Mouse (Mus musculus): ENCODE data around the gene Sp3. TPM values are rescaled to one million over a fixed set of nuclear protein-coding genes. Genes with fewer than 3 reads are reported as not detected.
"Not testable (repeated sequence)": the region's sequence is repeated elsewhere in the genome, so short reads cannot be mapped to it uniquely, and the experiment has no call there.

The Sp3 gene
- 33.3 and 36.1 TPM in 2 replicates for polyA plus RNA-seq (2015; fragmentation: Nextera tagmentation; extraction: Ambion mirVana)

DNA sequence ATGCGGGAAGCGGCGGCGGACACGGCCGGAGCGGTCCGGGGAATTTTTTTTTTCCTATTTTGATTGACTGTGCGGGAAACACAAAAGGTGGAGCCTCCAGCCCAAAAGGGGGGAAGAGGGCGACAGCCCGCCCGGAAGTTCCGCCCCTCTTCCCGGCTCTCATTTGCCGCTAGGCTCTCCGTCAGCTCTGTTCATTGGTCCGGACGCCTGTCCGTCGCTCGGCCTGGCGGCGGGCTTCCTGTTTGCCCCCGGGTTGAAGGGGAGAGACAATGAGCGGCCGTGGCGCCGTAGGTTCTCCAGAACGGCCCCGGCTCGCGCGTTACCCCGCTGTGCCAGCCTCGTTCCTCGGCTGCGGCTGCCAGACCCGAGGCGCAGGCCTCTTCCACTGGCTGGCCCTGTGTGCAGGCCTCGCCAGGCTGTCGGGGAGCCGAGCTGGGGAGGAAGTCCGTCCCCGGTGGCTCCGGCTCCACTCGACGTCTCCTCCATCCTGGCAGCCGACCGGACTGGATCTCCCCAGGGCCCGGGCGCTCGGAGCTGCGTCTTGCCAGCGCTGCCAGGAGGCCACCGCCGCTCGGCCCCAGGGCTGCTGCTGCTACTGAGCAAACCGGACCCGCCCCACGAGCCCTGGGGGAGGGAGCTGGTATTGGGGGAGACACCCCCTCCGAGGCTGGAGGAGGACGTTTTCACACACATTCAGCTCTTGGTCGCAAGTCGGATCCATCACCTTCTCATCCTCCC lies at the start of gene Sp3:
Gene Sp3 (minus strand): TSS at position 110 of the 738 bp plus-strand sequence.
- 0% methylated on average over 57 of the region's 64 CpGs for WGBS
- H3K4me3 ChIP-seq: peak within 1 kb of the TSS; percentile 100
- peak within 1 kb of the TSS; percentile 75 for H3K4me2 ChIP-seq
- ATAC-seq (ENCODE audit: low FRiP score, low read depth): peak; percentile 94
- H3K36me3 ChIP-seq: no peaks in the 10 kb centered on the region
- H3K4me1 ChIP-seq (replicated peaks): peaks cover 28% of the 10 kb centered on the region
- peak within 1 kb of the TSS; percentile 100 for H3K27ac ChIP-seq (replicated peaks)
- H3K9ac ChIP-seq: peak within 1 kb of the TSS; percentile 100
- no peaks in the 10 kb centered on the region for H3K27me3 ChIP-seq
- no peaks in the 10 kb centered on the region for H3K9me3 ChIP-seq

DNA sequence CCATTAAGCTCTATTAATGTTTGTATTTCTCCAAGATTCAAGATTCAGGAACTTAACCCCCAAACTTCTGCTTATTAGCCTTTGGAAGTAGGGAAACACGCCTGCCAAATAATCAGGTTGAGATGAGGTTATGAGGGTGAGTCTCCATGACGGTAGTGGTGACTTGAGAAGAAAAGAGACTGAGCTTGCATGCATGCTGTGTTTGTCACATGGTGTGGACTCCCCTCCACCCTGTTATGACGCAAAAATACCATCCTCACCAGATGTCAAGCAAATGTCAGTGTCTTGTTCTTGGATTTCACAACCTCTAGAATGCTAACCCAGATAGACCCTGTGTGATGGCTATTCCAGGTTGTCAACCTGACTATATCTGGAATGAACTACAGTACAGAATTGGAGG lies 49.6 kb upstream of the Sp3 start:
- Histone ChIP-seq H3K9me3 (no peaks in the 10 kb centered on the region), H3K9ac (no peak overlapping the region), H3K36me3 (no peaks in the 10 kb centered on the region), H3K4me1 (replicated peaks) (no peaks in the 10 kb centered on the region), H3K27ac (replicated peaks) (no peak overlapping the region), H3K4me3 (no peak overlapping the region), H3K4me2 (no peak overlapping the region), H3K27me3 (no peaks in the 10 kb centered on the region)
- 92% methylated on average over 3 of the region's 3 CpGs for WGBS
- no peak for ATAC-seq (ENCODE audit: low FRiP score, low read depth)

GRCm38 (mm10) chr2:73028019-73028418 lies 47.8 kb upstream of the Sp3 start:
- H3K9ac ChIP-seq: no peak overlapping the region
- no peaks in the 10 kb centered on the region for H3K9me3 ChIP-seq
- H3K4me3 ChIP-seq: no peak overlapping the region
- H3K4me1 ChIP-seq (replicated peaks): no peaks in the 10 kb centered on the region
- ATAC-seq (ENCODE audit: low FRiP score, low read depth): no peak
- no peak overlapping the region for H3K4me2 ChIP-seq
- WGBS: 90% methylated on average over 3 of the region's 3 CpGs
- no peak overlapping the region for H3K27ac ChIP-seq (replicated peaks)
- H3K36me3 ChIP-seq: no peaks in the 10 kb centered on the region
- H3K27me3 ChIP-seq: no peaks in the 10 kb centered on the region

DNA sequence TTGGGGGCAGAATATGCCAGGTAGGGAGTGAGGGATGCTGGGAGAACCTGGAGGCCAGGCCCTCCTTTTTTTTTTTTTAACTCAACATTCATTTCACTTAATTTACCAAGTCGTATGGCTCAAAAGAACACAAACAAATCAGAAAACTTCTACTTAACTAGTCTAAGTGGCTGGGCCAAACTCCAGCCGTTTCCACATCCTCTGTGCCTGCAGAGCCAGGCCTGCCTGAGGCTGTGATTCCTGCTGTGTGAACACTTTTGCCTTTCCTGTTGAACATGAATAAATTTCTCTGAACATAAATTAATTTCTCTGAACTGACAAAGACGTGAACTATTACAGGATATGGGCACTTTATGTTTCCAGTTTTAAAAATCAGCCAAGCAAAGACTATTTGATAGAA lies 46.9 kb upstream of the Sp3 start:
- no peak overlapping the region for H3K27ac ChIP-seq (replicated peaks)
- no peak overlapping the region for H3K4me3 ChIP-seq
- no peaks in the 10 kb centered on the region for H3K4me1 ChIP-seq (replicated peaks)
- no peak overlapping the region for H3K9ac ChIP-seq
- no peak for ATAC-seq (ENCODE audit: low FRiP score, low read depth)
- no peaks in the 10 kb centered on the region for H3K27me3 ChIP-seq
- H3K4me2 ChIP-seq: no peak overlapping the region
- H3K9me3 ChIP-seq: no peaks in the 10 kb centered on the region
- WGBS: 53% methylated on average over 3 of the region's 3 CpGs
- H3K36me3 ChIP-seq: no peaks in the 10 kb centered on the region

- Histone ChIP-seq H3K4me2 (no peak overlapping the region), H3K9me3 (no peaks in the 10 kb centered on the region), H3K4me3 (no peak overlapping the region), H3K27me3 (no peaks in the 10 kb centered on the region), H3K36me3 (no peaks in the 10 kb centered on the region), H3K4me1 (replicated peaks) (no peaks in the 10 kb centered on the region), H3K9ac (no peak overlapping the region), H3K27ac (replicated peaks) (no peak overlapping the region)
- ATAC-seq (ENCODE audit: low FRiP score, low read depth): no peak
- WGBS: 53% methylated on average over 6 of the region's 6 CpGs
Measured at GRCm38 (mm10) chr2:73023803-73024202, 43.6 kb upstream of the Sp3 start.

DNA sequence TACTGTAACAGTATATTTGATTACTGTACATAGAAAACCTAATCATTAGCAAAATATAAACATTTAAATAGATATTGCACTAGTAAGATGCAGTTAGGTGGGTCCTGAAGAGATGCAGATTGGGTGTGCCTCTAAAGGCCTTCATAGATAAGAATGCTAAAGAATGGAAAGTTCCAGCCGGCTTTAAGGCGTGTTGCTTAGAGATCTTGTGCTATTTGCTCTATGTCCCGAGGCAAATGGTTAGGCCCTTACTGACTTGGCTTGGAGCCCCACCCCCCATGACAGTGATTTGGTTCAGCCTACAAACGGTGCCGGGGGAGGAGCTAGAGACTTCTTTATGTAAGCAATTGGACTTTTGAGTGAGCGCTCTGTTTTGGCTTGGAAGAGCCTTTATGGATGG lies 40.8 kb upstream of the Sp3 start:
- Histone ChIP-seq H3K27me3 (no peaks in the 10 kb centered on the region), H3K36me3 (no peaks in the 10 kb centered on the region), H3K9ac (no peak overlapping the region), H3K4me1 (replicated peaks) (no peaks in the 10 kb centered on the region), H3K4me2 (no peak overlapping the region), H3K4me3 (no peak overlapping the region), H3K27ac (replicated peaks) (no peak overlapping the region), H3K9me3 (no peaks in the 10 kb centered on the region)
- no peak for ATAC-seq (ENCODE audit: low FRiP score, low read depth)
- 85% methylated on average over 6 of the region's 6 CpGs for WGBS

DNA sequence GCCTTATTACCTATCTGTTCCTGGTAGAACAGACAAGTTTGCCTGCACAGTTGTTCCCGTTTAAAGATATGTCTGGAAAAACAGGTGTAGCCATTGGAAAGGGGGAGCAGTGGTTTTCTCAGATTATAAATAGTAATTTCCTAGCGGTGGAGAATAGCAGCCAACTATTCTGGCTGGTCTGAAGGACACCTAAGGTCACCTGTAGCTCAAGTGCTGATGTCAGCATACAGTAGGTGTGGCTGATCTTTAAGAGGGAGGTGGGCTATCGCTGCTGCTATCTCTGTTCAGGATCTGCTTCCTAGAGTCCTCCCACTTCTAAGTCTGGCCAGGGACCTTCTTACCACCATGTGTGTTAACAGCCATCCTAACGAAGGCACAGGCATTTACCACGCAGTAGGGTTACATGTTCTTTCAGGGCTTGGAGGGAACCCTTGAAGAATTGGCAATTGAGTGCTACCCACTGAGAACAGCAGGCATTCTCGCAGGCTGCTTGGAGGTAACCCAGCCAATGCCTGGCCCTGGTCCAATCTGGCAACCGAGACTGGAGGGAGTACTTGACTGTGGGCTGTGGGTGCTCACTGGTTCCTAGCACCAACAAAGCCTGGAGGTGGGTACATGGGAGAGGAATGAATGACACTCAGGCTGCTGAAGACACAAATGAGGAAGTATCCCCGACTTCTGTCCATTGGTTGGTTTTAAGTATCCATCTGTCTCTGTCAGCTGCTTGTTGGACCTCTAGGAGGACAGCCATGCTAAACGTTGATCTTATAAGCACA lies 39.3 kb upstream of the Sp3 start:
- Histone ChIP-seq H3K4me2 (no peak overlapping the region), H3K4me3 (no peak overlapping the region), H3K36me3 (no peaks in the 10 kb centered on the region), H3K27ac (replicated peaks) (no peak overlapping the region), H3K27me3 (no peaks in the 10 kb centered on the region), H3K9me3 (no peaks in the 10 kb centered on the region), H3K9ac (no peak overlapping the region), H3K4me1 (replicated peaks) (no peaks in the 10 kb centered on the region)
- 66% methylated on average over 9 of the region's 9 CpGs for WGBS
- no peak for ATAC-seq (ENCODE audit: low FRiP score, low read depth)

DNA sequence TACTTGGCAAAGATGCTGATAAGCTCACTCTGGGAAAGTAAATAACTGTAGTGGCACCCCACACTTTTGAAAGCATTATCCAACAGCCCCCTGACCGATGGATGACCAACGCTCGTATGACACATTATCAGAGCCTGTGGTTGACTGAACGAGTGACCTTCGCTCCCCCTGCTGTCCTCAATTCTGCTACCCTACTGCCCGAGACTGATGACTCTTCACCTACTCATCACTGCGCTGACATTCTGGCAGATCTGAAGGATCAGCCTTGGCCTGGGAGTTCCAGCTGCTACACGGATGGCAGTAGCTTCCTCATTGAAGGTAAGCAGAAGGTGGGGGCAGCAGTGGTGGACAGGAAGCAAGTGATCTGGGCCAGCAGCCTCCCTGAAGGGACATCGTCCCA lies 33.8 kb upstream of the Sp3 start:
- not testable (repeated sequence) for H3K36me3 ChIP-seq; H3K27ac ChIP-seq (replicated peaks); H3K4me1 ChIP-seq (replicated peaks); ATAC-seq (ENCODE audit: low FRiP score, low read depth); H3K9ac ChIP-seq; H3K4me3 ChIP-seq; H3K4me2 ChIP-seq; H3K27me3 ChIP-seq; H3K9me3 ChIP-seq
- WGBS: 87% methylated on average over 9 of the region's 9 CpGs

DNA sequence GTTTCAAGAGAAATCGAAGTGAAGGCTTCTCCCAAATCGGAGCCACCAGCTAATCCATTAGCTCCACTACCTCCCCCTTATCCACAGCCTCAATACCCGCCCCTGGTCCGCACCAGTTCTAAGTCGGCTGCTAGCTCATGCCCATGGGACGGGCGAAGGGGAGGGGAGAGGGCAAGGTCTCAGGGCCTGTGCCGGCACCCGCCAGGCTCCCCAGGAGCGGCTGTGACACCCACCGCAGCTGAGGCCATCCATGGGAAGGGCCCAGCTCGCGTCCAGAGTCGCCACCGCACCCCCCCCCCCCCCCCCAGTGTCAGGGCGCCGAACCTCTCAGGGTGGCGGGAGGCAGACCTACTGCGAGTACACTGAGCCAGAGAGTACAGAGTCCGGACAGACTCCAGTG lies 32.4 kb upstream of the Sp3 start:
- no peak overlapping the region for H3K4me2 ChIP-seq
- H3K27me3 ChIP-seq: no peaks in the 10 kb centered on the region
- H3K4me3 ChIP-seq: no peak overlapping the region
- no peak for ATAC-seq (ENCODE audit: low FRiP score, low read depth)
- 63% methylated on average over 18 of the region's 20 CpGs for WGBS
- no peaks in the 10 kb centered on the region for H3K4me1 ChIP-seq (replicated peaks)
- no peak overlapping the region for H3K27ac ChIP-seq (replicated peaks)
- H3K9me3 ChIP-seq: no peaks in the 10 kb centered on the region
- no peaks in the 10 kb centered on the region for H3K36me3 ChIP-seq
- no peak overlapping the region for H3K9ac ChIP-seq

GRCm38 (mm10) chr2:73007472-73007871 lies 27.2 kb upstream of the Sp3 start:
- ATAC-seq (ENCODE audit: low FRiP score, low read depth): no peak

GRCm38 (mm10) chr2:73005611-73006515 lies 25.6 kb upstream of the Sp3 start:
- Histone ChIP-seq H3K9me3 (no peaks in the 10 kb centered on the region), H3K27me3 (no peaks in the 10 kb centered on the region), H3K4me1 (replicated peaks) (peaks cover 21% of the 10 kb centered on the region), H3K4me3 (no peak overlapping the region), H3K4me2 (no peak overlapping the region), H3K27ac (replicated peaks) (peak overlapping the region; percentile 53), H3K36me3 (no peaks in the 10 kb centered on the region), H3K9ac (no peak overlapping the region)
- ATAC-seq (ENCODE audit: low FRiP score, low read depth): no peak
- 39% methylated on average over 3 of the region's 3 CpGs for WGBS

More at GRCm38 (mm10) chr2:73007472-73007871, 27.2 kb upstream of the Sp3 start:
- H3K4me1 ChIP-seq (replicated peaks): peaks cover 21% of the 10 kb centered on the region
- H3K4me2 ChIP-seq: no peak overlapping the region
- H3K9ac ChIP-seq: no peak overlapping the region
- H3K27me3 ChIP-seq: no peaks in the 10 kb centered on the region
- no peaks in the 10 kb centered on the region for H3K36me3 ChIP-seq
- H3K9me3 ChIP-seq: no peaks in the 10 kb centered on the region
- 94% methylated on average over 9 of the region's 9 CpGs for WGBS
- no peak overlapping the region for H3K27ac ChIP-seq (replicated peaks)
- H3K4me3 ChIP-seq: no peak overlapping the region
